Comparison of ENCODE assay signal across 16 mouse cellular contexts in genomic region chr16:10663890-10664731, GRCm38 (mm10).
DNase-seq lines count a peak whose midpoint lies in the region; ATAC-seq and TF ChIP-seq lines count a peak whose summit lies in the region.
"Had no signal": no experiment of that assay in that cellular context is flagged by ENCODE, and none has a peak within 500 bp of the region (broad histone marks: within the 10 kb centered on the region; RNA-seq: fewer than 3 reads in every experiment).

No protein-coding gene starts in this region.

- WGBS in heart, embryonic 12.5 days: 77% methylated on average over 12 of the region's 12 CpGs
- 69% methylated on average over 12 of the region's 12 CpGs for WGBS in thymus, adult 2 months
- WGBS in stomach, embryonic 15.5 days: 49% methylated on average over 12 of the region's 12 CpGs
- 85% methylated on average over 12 of the region's 12 CpGs for WGBS in kidney, embryonic 14.5 days

- no peak for TF ChIP-seq CTCF in thymus, adult 2 months (IDR thresholded peaks at IDR 0.05; ENCODE audit: borderline replicate concordance, control insufficient read depth, extremely low read depth, insufficient read depth, low read length, poor library complexity)

- no peak for DNase-seq in heart, adult 8-10 months (ENCODE audit: low spot score)
- no peak for DNase-seq in thymus, adult 2 months
- DNase-seq in thymus, postnatal 4 days: no peak
- DNase-seq in lung, adult 18-20 months: peak; percentile 51 to 72
- DNase-seq in retina, embryonic 14.5 days (ENCODE audit: low spot score): no peak
- DNase-seq: B cell, adult 2 months; cerebellum, adult 9-10 months; gastrocnemius, postnatal 10 days; heart, postnatal 36 days; layer of hippocampus, postnatal 36 days had no signal

- H3K4me2 ChIP-seq in heart, embryonic 12.5 days: no peak overlapping the region
- H3K4me2 ChIP-seq in stomach, embryonic 15.5 days: peak overlapping the region; percentile 14; the same call in 1 of the 2 replicates
- H3K4me2 ChIP-seq in kidney, embryonic 14.5 days (replicated peaks; ENCODE audit: low read depth, low read length): no peak overlapping the region
- H3K4me2 ChIP-seq: embryonic facial prominence, embryonic 15.5 days had no signal

- no peaks in the 10 kb centered on the region for H3K9me3 ChIP-seq in heart, embryonic 12.5 days (replicated peaks)
- H3K9me3 ChIP-seq in stomach, embryonic 15.5 days: no peaks in the 10 kb centered on the region
- no peaks in the 10 kb centered on the region for H3K9me3 ChIP-seq in kidney, embryonic 14.5 days (ENCODE audit: control insufficient read depth, low read length)
- H3K9me3 ChIP-seq: embryonic facial prominence, embryonic 15.5 days had no signal

- no peaks in the 10 kb centered on the region for H3K27me3 ChIP-seq in heart, embryonic 12.5 days (replicated peaks)
- no peaks in the 10 kb centered on the region for H3K27me3 ChIP-seq in thymus, adult 2 months (ENCODE audit: control insufficient read depth, insufficient read depth, low read length)
- no peaks in the 10 kb centered on the region for H3K27me3 ChIP-seq in stomach, embryonic 15.5 days (replicated peaks)
- no peaks in the 10 kb centered on the region for H3K27me3 ChIP-seq in kidney, embryonic 14.5 days (ENCODE audit: control insufficient read depth, insufficient read depth, low read length)
- H3K27me3 ChIP-seq: embryonic facial prominence, embryonic 15.5 days had no signal

- no peak overlapping the region for H3K4me3 ChIP-seq in heart, embryonic 12.5 days
- H3K4me3 ChIP-seq in thymus, adult 2 months (ENCODE audit: control insufficient read depth, insufficient read depth, low read length): no peak overlapping the region
- H3K4me3 ChIP-seq in stomach, embryonic 15.5 days (replicated peaks): no peak overlapping the region
- H3K4me3 ChIP-seq in kidney, embryonic 14.5 days (ENCODE audit: low read length): no peak overlapping the region
- H3K4me3 ChIP-seq: embryonic facial prominence, embryonic 15.5 days had no signal

- no peak for TF ChIP-seq POLR2A in thymus, adult 2 months (IDR thresholded peaks at IDR 0.05; ENCODE audit: control insufficient read depth, extremely low read depth, insufficient read depth, low read length, poor library complexity)

- no peaks in the 10 kb centered on the region for H3K36me3 ChIP-seq in heart, embryonic 12.5 days
- H3K36me3 ChIP-seq in thymus, adult 2 months (ENCODE audit: control insufficient read depth, insufficient read depth, low read length): no peaks in the 10 kb centered on the region
- H3K36me3 ChIP-seq in stomach, embryonic 15.5 days: no peaks in the 10 kb centered on the region
- H3K36me3 ChIP-seq in kidney, embryonic 14.5 days (ENCODE audit: control insufficient read depth, insufficient read depth, low read length): no peaks in the 10 kb centered on the region
- H3K36me3 ChIP-seq: embryonic facial prominence, embryonic 15.5 days had no signal

- ATAC-seq in heart, embryonic 12.5 days (ENCODE audit: insufficient number of reproducible peaks, low FRiP score): no peak
- peak; percentile 29 for ATAC-seq in stomach, embryonic 15.5 days (ENCODE audit: insufficient read depth, low FRiP score, low read depth)
- no peak for ATAC-seq in kidney, embryonic 14.5 days (ENCODE audit: low FRiP score, low TSS enrichment)
- ATAC-seq: forebrain, embryonic 14.5 days had no signal

- peak overlapping the region; percentile 73; the same call in 1 of the 2 replicates for H3K27ac ChIP-seq in heart, embryonic 12.5 days (ENCODE audit: poor library complexity, severe bottlenecking)
- peak overlapping the region; percentile 78 for H3K27ac ChIP-seq in thymus, adult 2 months (ENCODE audit: control insufficient read depth, insufficient read depth, low read length)
- peak overlapping the region; percentile 89 for H3K27ac ChIP-seq in stomach, embryonic 15.5 days
- H3K27ac ChIP-seq in kidney, embryonic 14.5 days (ENCODE audit: low read depth, low read length): no peak overlapping the region
- H3K27ac ChIP-seq: kidney, postnatal 0 days had no signal

- peaks cover 52% of the 10 kb centered on the region for H3K4me1 ChIP-seq in heart, embryonic 12.5 days (replicated peaks)
- peaks cover 47% of the 10 kb centered on the region for H3K4me1 ChIP-seq in thymus, adult 2 months (replicated peaks; ENCODE audit: control insufficient read depth, insufficient read depth, low read length)
- peaks cover 45% of the 10 kb centered on the region for H3K4me1 ChIP-seq in stomach, embryonic 15.5 days
- peaks cover 5% of the 10 kb centered on the region; the same call in 1 of the 2 replicates for H3K4me1 ChIP-seq in kidney, embryonic 14.5 days (ENCODE audit: control insufficient read depth, insufficient read depth, low read length)

- H3K9ac ChIP-seq in heart, embryonic 12.5 days: no peak overlapping the region
- H3K9ac ChIP-seq in stomach, embryonic 15.5 days: no peak overlapping the region
- H3K9ac ChIP-seq in kidney, embryonic 14.5 days (ENCODE audit: low read depth, low read length): no peak overlapping the region
- H3K9ac ChIP-seq: embryonic facial prominence, embryonic 15.5 days had no signal

Comparison
In these comparisons a context has a peak if more than half of its experiments do, and no peak if none do; other contexts are left out.
1. DNase-seq: peak in lung, adult 18-20 months (2 of 2); none in heart, adult 8-10 months (single experiment), thymus, adult 2 months (single experiment), thymus, postnatal 4 days (single experiment) and retina, embryonic 14.5 days (single experiment).